Mouse (Mus musculus): ENCODE measurements around the gene Chl1.

Chl1 gene

DNA sequence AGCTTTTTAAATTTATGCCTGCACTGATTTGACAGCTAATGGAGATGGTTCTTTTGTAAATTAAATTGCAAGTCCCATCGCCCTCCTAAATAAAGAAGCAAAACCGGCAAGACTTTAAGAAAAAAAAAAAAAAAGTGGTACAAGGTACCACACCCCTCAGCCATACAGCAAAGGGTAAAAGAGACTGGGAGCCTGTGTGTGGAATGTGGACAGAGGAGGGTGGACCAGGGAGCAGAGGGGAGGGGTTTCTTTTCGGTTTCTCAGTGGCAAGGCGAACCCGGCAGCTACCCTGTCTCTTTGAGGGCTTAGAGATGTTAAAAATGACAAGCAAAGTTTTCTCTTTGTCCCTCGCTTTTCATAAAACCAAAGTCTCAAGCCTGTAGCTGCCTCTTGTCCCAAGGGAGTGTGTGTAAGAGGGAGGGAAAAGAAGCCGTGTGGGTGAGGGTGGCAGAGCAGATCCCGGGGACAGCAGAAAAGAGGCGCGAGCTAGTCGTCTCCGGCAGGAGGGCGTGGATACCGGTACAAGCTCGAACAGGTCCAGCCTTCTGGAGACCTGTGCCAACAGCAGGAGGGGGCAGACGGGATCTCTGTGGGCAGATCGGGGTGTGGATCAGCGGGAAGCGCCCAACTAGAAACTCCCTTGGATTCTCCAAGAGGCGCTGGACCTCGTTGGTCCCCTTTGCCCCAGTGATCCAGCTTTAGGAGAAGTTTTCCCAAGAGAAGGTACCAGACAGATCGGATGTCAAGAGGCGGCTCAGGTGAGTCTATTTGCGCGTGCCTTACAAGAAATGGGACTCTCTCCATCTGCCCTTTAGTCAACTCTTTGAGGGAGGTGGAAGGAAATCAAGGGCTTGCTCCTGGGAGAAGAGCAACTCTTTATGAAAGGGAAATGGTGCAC, at the start of gene Chl1:
Gene Chl1 (plus strand): TSS at position 195 of the 898 bp plus-strand sequence.
- peak; percentile 5 to 34 for DNase-seq

DNA sequence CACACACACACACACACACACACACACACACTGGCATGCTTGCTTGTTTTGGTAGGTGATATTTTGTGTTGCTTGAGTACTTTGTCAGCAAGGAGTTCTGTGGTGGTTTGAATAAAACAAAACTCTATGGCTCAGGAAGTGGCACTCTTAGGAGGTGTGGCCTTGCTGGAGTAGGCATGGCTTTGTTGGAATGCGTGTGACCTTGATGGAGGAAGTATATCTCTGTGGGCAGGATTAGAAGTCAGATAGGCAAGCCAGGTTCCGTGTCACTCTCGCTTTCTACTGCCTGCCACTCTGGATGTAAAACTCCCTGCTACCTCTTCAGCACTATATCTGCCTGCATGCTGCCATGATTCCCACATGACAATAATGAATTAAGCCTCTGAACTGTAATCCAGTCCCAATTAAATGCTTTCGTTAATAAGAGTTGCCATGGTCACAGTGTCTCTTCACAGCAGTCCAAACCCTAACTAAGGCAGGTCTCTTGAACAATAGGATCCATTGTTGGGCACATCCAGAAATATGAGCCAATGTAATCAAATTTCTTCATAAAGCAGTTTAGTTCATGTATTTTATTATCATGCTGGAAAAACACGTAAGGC, 44.8 kb upstream of the Chl1 start:
- no peak for DNase-seq

DNA sequence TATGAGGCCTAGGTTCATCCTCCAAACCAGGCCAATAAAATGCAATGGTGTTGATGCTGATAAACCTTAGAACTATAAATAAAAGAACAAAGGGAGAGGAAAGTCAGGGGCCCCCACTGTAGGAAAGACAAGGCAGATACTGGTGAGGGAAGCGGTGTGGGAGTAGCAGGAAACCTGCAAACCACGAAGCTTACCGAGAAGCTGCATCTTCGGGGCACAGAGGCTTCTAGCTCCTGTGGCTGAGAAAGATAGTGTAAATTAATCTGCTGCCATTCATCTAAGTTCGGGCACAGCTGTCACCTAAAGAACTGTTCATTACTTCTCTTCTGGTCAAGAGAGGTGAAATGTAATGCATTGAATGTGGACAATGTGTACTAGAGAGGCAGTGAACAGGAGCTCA, 37.1 kb upstream of the Chl1 start:
- DNase-seq = no peak

DNA sequence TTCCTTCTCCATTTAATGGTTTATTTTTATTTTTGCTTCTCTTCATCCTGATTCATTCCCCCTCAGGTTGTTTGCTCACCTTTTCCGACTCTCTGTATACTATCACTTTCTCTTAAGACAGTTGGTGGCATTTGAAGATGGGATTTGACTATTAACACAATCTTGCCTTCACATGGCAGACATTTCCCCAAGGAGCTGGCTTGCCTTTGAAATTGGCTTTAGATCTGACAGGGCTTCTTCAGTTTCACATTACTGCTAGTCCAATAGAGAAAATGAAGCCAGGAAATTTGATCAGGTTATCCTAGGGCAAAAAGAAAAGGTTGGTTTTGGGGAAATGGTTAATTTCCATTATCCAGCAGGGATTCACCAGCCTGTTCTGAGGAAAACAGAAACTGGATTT, 23.2 kb upstream of the Chl1 start:
- DNase-seq = no peak

DNA sequence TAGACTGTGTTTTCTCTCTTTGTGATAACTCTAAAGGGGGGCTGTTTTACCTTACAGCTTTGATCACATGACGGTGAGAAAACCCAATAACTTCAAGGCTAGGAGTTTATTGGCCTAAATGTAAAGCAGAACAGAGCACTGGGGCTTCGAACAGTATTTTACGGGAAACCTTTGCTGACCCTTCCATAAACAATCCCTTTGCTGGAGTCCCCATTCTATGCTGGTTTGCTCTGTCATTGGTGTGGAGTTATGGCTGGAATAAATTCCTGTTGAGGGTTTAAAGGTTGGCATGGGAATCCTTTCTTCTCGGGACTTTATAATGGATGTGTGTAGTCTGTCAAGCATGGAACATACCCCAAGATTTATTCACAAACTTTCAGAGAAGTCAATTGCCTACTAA, 12.0 kb upstream of the Chl1 start:
- no peak for DNase-seq

DNA sequence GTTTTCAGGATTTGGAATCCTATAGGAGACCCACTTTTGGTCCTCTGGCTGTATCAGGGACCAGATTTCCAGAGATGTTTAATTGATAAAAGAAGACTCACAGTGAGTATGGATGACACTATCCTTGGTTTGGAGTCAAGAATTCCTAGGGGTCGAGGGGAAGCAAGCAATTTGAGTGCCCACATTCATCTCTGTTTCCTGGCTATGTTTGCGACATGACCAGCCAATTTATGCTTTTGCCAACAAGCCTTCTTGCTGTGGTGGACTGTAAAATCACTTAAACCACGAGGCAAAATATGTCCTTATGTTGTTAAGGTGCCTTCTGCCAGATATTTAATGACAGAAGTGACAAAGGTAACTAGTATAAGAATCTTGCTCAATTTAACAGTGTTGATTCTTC, 6.3 kb upstream of the Chl1 start:
- DNase-seq = no peak

DNA sequence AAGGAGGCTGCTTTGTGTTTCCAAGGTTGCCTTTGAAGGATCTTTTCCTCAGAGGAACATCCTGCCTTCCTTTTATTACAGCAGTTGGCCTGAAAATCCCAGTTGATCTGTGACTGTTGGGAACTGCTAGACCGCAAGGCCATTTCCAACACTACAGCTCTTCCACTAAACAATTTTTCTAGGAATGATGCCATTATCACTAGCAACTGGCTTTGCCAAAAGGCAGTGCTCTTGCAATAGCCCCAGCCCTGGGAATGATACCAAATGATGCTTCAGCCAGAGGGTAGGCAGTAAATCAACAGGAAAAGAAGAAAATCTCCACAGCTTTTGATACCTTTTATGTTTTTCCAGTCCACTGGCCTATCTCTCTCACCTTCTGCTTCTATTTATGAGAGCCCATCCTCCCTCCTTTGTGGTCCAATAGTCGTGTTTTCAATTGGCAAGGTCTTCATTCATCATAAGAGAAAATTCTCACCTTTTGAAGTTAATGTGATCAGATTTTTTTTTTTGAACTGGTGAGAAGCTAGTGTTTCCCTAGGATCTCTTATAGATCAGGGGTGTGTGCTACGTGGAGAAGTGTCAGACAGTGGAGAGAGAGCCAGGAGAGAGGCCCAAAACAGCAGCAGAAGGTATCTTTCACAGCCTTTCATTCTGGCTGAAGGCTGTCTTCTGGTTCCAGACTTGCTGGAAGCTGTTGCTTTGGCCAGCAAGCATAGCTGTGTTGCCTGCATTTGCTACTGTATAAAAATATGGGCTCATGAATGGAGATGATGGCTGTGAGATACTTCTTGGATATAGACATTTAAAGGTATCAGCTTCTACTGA, 2.4 kb upstream of the Chl1 start:
- no peak for DNase-seq

DNA sequence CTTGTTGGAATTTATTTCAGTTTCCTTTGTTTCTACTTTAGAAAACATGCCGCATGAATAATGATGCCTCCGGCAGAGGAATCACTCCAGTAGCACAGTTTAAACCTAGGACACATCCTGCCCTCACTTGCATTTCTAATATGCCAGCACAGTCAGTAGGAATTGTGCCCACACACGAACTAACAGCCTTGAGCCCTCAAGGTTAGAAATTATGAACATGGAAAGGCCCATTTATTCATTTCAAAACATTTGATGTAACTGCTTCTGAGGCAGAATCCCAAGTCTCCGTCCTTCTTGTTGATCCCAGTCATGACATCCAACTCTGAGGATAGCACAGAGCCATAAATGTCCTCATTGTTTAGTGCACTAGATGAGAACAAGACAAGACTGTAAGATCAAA, 790 bp upstream of the Chl1 start:
- no peak for DNase-seq

DNA sequence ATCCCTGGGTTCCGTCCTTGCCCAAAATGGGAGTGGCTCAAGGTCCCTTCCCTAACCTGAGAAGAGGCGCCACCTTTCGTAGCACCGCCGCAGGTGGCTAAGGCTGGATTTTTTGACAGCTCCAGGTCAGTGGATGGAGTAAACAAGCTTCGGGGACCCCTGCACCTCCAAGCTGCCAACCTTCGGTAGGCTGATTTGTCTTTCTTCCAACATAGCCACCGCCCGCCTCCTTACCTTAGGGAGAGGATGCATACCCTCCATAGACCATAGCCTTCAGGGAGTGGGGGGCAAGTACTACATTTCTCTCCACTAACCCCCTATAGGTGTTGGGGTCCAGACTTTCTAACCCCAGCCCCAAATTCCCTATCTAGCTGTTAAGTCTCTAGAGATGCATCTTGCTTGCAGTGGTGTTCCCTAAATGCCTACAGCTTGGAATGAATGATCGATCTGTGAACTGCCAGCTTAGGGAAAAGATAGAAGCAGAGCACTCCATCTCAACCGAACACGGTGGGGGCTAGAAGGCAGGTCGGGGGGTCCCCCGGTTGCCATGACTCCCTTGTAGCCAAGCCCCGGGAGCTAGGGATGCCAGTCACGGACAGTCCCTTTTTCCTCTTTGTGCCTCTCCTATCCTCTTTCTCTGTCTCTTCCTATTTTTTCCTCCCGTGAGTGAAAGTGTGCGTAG, 1.0 kb downstream of the Chl1 start:
- no peak for DNase-seq

DNA sequence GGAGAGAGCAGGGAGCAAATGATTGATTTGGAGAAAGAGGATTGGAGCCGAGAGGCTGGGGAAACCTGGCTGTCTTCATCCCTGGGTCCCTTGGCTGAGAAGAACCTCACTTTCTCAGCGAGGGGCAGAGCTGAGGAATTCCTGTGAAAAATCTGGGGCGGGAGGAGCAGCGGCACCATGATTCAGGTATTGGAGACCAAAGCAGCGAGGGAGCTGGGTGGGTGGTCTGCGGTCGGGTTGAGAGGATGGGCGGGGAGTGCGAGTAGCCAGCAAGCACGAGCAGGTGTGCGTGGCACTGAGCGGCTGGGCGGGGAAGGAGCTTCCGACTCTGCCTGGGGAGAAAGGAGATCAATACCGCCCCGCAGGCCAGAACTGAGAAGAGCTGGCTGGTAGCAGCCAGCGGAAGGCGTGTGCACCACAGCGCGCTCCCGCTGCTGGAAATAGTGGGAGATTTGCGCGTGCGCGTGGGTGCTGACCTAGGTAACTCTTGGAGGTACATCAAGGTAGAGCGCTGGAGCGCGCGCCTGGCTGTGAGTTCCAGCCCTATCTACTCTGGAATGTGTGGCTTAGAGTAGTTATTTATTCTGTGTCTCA, 1.7 kb downstream of the Chl1 start:
- peak; percentile 4 to 36 for DNase-seq

DNA sequence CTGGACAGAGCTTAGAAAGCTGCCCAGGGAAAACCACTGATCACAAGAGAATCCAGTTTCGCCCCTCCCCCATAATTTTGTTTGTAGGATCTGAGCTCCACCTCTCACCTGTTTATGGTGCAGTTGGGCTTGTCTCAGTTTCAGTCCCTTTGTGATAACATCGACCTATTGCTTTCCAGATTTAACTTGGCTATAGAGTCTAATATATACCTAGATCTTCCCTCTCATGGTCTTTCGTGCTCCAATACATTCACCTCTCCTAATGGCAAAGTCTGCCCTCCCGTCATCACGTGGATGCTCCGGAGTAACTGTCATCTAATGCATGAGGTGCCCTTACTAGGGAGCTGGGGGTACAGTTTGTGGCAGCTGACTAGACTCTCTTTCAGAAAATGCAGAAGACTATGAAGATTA, 2.5 kb downstream of the Chl1 start:
- DNase-seq = no peak

DNA sequence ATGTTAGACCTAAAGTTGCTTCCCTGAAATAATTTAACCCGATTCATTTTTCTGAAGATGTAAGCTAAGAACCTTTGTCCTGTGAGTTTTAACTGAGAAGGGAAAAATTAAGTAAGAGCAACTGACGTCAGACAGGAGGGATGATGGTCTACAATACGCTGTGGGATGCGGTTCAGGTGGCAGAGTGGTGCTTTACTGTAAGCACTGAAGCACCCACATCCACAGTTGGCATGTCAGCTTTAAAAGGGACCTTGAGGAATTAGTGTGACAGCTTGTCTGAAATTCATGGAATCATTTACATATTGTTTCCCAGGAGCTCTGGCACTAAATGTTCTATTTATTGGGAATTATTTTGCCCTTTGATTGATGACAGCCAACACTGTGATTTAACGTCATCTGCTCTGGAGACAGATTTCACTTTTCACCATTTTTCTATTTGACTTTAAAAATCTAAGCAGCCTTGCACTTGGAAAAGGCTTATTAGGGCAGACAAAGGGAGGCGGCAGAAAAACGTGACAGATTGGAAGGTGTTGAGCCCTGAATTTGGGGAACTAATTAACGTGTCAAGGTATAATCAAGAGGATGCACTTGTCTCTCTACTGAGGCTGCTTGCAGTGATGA, 3.3 kb downstream of the Chl1 start:
- no peak for DNase-seq

DNA sequence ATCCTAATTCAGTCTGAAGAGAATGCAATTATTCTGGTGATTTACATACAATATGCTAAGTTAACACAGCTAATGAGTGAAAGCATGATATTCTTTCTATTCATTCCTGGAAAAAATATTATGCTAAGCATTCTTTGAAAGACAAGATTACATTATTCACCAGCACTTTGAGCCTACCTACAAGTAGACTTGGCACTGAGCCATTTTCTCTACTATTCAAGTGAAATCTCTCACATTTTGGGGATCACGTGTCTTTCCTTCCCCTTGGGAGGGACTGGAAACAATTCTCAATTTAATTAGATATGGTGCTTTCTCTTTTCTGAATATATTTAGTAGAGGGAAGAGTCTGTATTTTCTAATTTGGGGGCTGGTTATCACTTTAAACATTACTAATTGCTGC, 4.0 kb downstream of the Chl1 start:
- no peak for DNase-seq

DNA sequence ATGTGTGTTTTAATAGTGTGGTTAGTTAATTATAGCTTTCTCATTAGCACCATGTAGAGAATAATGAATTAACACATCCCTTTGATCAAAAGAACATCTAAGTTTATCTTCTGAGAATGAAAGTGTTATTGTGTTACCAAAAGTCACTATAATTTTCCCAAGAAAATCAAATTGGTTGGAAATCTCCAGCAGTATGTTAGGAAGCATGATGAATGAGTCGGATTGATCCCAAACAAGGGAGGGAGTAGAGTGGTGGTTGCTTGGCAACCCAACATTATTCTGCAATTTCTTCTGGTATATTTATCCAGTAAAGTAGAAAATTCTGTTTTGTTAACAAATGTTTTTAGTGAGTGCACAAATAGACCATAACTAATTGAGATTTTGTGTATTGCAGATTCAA, 4.4 kb downstream of the Chl1 start:
- no peak for DNase-seq

DNA sequence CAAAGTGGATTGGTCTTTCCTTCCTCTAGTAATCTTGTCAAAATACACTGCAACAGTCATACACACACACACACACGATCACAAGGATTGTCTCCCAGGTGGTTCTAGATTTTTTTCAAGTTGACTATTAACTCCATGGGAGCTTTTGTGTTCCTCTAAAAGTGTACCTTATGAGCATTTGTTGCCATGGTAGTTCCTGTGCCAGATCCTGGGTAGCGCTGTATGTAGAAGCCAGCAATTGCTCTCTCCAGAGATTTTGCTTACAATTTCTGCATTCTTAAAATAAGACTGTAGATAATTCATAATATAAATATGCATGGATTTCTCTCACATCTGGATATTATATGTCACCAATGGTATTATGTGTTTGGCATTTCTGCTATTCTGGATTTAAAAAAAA, 9.2 kb downstream of the Chl1 start:
- DNase-seq = no peak

DNA sequence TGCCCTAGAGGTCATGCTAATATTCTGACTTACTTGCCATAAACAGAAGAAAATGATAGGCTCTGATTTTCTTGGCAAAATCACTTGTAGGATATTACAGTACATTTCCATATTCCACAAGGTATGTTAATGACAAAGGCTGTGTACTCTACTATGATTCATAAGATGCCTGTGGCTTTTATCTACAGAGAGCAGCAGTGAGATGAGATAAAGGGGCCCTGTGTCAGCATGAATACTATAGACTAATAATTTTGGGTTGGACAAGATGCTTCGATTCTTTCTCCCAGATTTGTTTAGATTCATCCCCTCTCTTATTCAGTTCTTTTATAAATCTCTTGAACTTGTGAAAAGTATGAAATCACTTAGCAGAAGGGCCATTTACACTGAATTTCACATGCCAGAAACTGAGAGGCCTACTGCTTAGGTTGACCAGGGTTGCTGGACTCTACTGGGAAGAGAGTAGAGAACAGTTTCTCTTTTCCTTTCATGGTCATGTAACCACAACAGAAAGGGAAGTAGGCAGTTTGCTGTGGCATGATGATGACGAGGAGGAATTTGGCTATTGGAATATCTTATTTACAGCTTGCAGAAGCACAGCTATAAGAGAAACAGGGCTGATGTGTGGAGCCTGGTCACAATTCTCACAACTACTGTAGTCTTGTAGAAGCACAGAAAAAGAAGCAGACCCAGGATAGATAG, 15.1 kb downstream of the Chl1 start:
- DNase-seq = no peak

DNA sequence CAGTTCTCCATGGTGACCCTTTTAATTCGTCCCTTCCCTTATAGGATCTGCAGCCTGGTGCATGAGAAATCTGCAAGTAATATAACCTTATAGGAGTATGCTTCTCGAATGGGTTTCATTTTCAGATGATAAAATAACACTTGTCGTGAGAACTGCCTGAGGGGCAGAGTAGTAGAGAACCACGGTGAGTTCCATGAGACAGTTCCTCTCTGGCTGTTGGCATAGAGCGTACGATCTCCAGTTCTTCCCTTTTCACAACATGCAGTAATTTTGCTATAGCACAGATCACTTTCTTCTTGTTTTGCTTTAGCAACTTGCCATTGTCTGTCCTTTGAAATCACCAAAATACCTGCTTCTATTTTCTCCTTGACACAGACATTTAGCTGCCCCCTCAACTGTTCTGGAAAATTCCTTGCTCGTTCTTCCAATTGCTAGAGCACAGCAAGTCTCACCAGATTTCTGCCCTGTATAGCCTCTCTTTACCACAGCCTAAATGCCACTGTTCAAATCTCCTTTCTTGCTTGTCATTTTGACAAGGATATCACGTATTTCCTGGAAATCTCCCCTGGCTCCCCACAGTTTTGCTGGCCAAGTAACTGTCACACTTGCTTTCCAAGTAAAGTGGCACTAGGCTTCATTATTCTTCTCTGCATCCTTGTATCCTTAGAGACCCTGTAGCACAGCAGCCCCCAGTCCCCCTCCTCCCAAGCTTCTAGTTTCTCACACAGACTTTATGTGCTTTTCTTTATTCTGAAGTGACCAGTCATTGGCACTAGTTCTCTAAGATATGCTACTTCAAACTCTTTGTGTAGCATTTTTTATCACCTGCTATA, 16.8 kb downstream of the Chl1 start:
- DNase-seq = no peak

DNA sequence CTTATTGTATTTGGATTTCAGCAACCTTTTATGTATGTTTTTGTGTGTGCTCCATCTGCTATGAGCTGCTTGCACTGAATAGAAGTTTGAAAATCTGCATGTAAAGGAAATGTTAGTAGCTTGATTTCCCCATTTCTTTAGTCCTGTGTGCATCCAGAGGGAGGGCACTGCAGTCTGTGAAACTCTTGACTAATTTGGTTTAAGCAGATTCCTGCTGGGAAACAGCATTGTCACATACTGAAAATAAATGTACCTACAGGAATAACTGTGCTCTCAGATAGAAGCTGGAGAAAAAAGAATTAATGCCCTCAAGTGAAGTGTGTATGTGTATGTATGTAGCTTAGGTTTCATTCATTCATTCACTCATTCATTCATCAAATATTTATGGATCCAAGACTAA, 22.7 kb downstream of the Chl1 start:
- no peak for DNase-seq

DNA sequence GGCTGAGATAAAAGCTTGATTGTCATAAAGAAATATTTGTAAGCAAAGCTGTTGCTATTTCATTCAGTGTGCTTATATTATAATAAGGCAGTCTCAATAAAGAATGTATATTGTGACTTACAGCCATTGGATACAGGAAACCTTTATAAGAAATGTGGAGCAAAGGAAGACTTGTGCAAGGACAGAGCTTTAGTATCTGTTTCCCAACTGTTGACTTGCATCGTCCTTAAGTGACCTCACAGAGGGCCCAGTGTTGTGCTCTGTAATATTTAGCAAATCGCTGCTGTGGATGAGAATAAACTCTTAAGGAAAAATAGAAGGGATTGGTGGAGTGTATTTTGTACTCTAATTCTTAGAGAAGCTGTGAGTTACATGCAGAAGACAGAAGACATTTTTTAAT, 23.6 kb downstream of the Chl1 start:
- no peak for DNase-seq

DNA sequence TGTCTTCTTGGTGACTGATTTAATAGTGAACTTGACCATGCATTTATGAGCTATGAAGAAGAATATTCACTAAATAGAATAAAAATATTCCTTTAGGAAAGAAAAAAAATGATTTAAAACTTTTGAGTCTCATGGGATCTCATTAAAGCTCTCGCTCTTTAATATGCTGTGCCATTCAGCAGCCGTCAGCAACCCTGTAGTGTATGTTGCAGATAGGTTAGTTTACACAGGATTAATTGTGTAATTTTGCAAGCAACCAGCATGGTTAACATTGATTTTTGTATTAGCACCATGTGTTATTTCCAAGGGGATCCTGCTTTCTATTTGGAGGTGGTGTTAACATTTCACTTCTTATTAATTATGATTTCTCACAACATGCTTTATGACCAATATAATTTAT, 32.2 kb downstream of the Chl1 start:
- DNase-seq = no peak

DNA sequence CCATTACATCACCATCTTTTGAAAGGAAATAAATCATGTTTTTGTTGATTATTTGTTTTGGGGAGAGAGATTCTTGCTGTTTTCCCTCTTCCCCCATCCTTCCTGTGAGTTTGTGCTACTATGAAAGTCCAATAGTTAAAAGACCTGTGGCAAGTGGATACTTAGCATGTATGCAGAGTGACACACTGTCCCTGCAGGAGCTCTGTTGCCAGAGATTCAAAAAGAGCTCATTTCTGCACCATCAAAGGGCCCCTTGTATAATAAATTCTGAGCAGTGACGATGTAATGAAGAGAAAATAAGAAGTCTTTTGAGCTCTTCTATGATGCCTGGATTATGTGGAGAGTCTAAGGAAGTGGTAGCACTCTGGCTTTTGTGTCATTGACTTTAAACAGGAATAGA, 33.4 kb downstream of the Chl1 start:
- no peak for DNase-seq

Measured in kidney, postnatal 25 days (tissue).